Mouse (Mus musculus): ENCODE data around the gene Spg20. TPM values are rescaled to one million over a fixed set of nuclear protein-coding genes. Genes with fewer than 3 reads are reported as not detected.

Spg20 gene
- polyA plus RNA-seq, 1 experiment from 2014 or later: 53.3 TPM

GRCm38 (mm10) chr3:55147156-55147555, 35.2 kb downstream of the Spg20 start:
- H3K27me3 ChIP-seq (ENCODE audit: control insufficient read depth, insufficient read depth, low read length): no peaks in the 10 kb centered on the region
- H3K9me3 ChIP-seq (ENCODE audit: control insufficient read depth, low read length): no peaks in the 10 kb centered on the region
- ATAC-seq (replicated peaks; ENCODE audit: low FRiP score): no peak
- DNase-seq (ENCODE audit: low spot score): no peak
- H3K4me3 ChIP-seq (ENCODE audit: low read depth, low read length): no peak overlapping the region
- no peak overlapping the region for H3K9ac ChIP-seq (ENCODE audit: low read length)
- H3K36me3 ChIP-seq (ENCODE audit: control insufficient read depth, insufficient read depth, low read length): no peaks in the 10 kb centered on the region
- no peak overlapping the region for H3K27ac ChIP-seq (ENCODE audit: low read depth, low read length)
- 90% methylated on average over 2 of the region's 2 CpGs for WGBS
- no peak overlapping the region for H3K4me2 ChIP-seq (ENCODE audit: low read depth, low read length, severe bottlenecking)
- peaks cover 4% of the 10 kb centered on the region; the same call in 1 of the 2 replicates for H3K4me1 ChIP-seq (replicated peaks; ENCODE audit: control insufficient read depth, insufficient read depth, low read length)

DNA sequence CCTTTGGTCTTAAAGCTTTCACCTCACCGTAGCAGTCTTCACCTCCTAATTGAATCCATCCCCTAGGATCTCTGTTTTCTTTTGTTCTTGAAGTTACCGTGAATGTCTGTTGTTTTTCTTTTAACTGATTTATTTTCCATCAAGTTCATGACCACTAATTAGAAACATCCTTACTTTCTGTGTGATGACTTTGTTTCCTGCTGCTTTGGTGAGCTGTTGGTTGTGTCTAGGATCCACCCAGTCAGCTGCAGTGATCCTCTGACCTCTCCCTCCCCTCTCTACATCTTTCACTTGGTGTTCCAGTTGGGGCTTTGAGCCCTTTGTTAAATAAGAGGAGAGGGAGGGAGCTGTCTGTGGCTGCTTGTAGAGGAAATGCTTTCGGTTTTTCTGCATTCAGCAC, 36.2 kb downstream of the Spg20 start:
- H3K4me3 ChIP-seq (ENCODE audit: low read depth, low read length): no peak overlapping the region
- H3K27me3 ChIP-seq (ENCODE audit: control insufficient read depth, insufficient read depth, low read length): no peaks in the 10 kb centered on the region
- DNase-seq (ENCODE audit: low spot score): no peak
- H3K36me3 ChIP-seq (ENCODE audit: control insufficient read depth, insufficient read depth, low read length): no peaks in the 10 kb centered on the region
- H3K4me1 ChIP-seq (replicated peaks; ENCODE audit: control insufficient read depth, insufficient read depth, low read length): peaks cover 4% of the 10 kb centered on the region; the same call in 1 of the 2 replicates
- H3K27ac ChIP-seq (ENCODE audit: low read depth, low read length): no peak overlapping the region
- H3K9me3 ChIP-seq (ENCODE audit: control insufficient read depth, low read length): no peaks in the 10 kb centered on the region
- ATAC-seq (replicated peaks; ENCODE audit: low FRiP score): no peak
- H3K9ac ChIP-seq (ENCODE audit: low read length): no peak overlapping the region
- 33% methylated on average over 3 of the region's 3 CpGs for WGBS
- H3K4me2 ChIP-seq (ENCODE audit: low read depth, low read length, severe bottlenecking): no peak overlapping the region

DNA sequence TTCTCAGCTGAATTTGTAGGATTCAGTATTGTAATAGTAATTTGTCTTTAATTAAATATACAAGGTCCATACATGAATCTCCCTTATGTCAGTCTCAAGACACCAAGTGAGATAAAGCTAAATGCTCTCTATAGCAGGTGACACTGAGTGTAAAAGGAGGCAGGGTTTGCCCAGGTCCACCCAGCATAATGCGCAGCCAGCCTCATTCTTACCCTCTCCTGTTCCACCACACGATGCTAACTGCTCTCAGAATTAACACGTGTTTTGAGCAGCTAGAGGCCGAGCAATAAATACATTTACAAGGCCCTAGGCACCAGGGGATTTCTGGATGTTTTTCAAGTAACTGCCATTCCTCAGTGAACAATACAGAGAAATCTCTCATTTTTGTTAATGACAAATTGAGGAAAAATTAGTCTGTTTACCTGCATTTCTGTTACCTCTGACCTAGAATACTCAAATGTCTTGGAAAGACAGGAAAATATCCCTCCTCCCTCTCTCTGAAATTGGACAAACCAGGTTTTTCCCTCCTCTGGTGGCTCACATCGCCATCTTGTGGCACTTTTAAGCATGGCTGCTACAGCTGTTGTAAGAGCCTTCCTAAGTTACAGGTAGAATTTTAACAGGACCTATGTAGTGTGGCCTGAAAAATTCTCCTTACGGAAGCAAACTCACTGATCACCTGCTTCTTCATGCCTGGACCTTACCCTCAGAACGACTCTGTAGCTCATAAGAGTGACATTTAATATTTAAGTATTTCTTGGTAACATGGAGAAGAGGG, 39.9 kb downstream of the Spg20 start:
- Histone ChIP-seq H3K9me3 (ENCODE audit: control insufficient read depth, low read length) (no peaks in the 10 kb centered on the region), H3K9ac (ENCODE audit: low read length) (no peak overlapping the region), H3K36me3 (ENCODE audit: control insufficient read depth, insufficient read depth, low read length) (no peaks in the 10 kb centered on the region), H3K4me1 (replicated peaks; ENCODE audit: control insufficient read depth, insufficient read depth, low read length) (peaks cover 4% of the 10 kb centered on the region; the same call in 1 of the 2 replicates), H3K27me3 (ENCODE audit: control insufficient read depth, insufficient read depth, low read length) (no peaks in the 10 kb centered on the region), H3K27ac (ENCODE audit: low read depth, low read length) (no peak overlapping the region), H3K4me2 (ENCODE audit: low read depth, low read length, severe bottlenecking) (no peak overlapping the region), H3K4me3 (ENCODE audit: low read depth, low read length) (no peak overlapping the region)
- ATAC-seq (replicated peaks; ENCODE audit: low FRiP score) (no peak), DNase-seq (ENCODE audit: low spot score) (peak; percentile 66)
- WGBS: 48% methylated on average over 7 of the region's 7 CpGs

GRCm38 (mm10) chr3:55152673-55153334, 40.9 kb downstream of the Spg20 start:
- no peaks in the 10 kb centered on the region for H3K9me3 ChIP-seq (ENCODE audit: control insufficient read depth, low read length)
- H3K4me1 ChIP-seq (replicated peaks; ENCODE audit: control insufficient read depth, insufficient read depth, low read length): peaks cover 4% of the 10 kb centered on the region; the same call in 1 of the 2 replicates
- no peaks in the 10 kb centered on the region for H3K27me3 ChIP-seq (ENCODE audit: control insufficient read depth, insufficient read depth, low read length)
- ATAC-seq (replicated peaks; ENCODE audit: low FRiP score) (0 out of 2 replicates have a peak, but pooled peaks have one; percentile 46), DNase-seq (ENCODE audit: low spot score) (no peak)
- H3K9ac ChIP-seq (ENCODE audit: low read length): no peak overlapping the region
- H3K27ac ChIP-seq (ENCODE audit: low read depth, low read length): no peak overlapping the region
- no peak overlapping the region for H3K4me3 ChIP-seq (ENCODE audit: low read depth, low read length)
- H3K36me3 ChIP-seq (ENCODE audit: control insufficient read depth, insufficient read depth, low read length): no peaks in the 10 kb centered on the region
- no peak overlapping the region for H3K4me2 ChIP-seq (ENCODE audit: low read depth, low read length, severe bottlenecking)
- WGBS: 66% methylated on average over 6 of the region's 6 CpGs

DNA sequence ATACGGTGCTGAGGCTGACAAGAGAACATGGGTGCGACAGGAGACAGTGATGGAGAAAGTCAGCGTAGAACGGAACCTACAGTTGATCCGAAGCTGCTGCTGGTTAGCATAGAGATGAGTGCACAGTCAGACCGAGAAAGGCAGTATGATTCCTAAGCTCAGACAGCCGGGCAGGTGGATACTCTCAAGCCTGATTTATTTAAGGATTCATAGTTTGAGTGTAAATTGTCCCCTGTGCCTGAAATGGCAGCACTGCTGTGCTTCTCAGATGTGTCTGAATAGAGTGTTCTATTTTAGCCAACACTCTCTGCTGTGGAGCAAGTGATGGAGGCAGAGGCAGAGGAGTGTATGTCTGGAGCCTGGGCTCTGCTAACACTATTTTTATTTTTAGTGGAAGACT, 42.3 kb downstream of the Spg20 start:
- H3K4me3 ChIP-seq (ENCODE audit: low read depth, low read length): no peak overlapping the region
- WGBS: 93% methylated on average over 7 of the region's 7 CpGs
- no peaks in the 10 kb centered on the region for H3K27me3 ChIP-seq (ENCODE audit: control insufficient read depth, insufficient read depth, low read length)
- ATAC-seq (replicated peaks; ENCODE audit: low FRiP score) (no peak), DNase-seq (ENCODE audit: low spot score) (no peak)
- H3K9me3 ChIP-seq (ENCODE audit: control insufficient read depth, low read length): no peaks in the 10 kb centered on the region
- H3K4me2 ChIP-seq (ENCODE audit: low read depth, low read length, severe bottlenecking): no peak overlapping the region
- H3K4me1 ChIP-seq (replicated peaks; ENCODE audit: control insufficient read depth, insufficient read depth, low read length): no peaks in the 10 kb centered on the region
- H3K36me3 ChIP-seq (ENCODE audit: control insufficient read depth, insufficient read depth, low read length): no peaks in the 10 kb centered on the region
- no peak overlapping the region for H3K9ac ChIP-seq (ENCODE audit: low read length)
- no peak overlapping the region for H3K27ac ChIP-seq (ENCODE audit: low read depth, low read length)

GRCm38 (mm10) chr3:55157413-55157812, 45.5 kb downstream of the Spg20 start:
- ATAC-seq (replicated peaks; ENCODE audit: low FRiP score) (no peak; the same call in 1 of the 2 replicates), DNase-seq (ENCODE audit: low spot score) (no peak)
- no peak overlapping the region for H3K9ac ChIP-seq (ENCODE audit: low read length)
- 0 out of 2 replicates have a peak, but pooled peaks cover 2% of the 10 kb centered on the region for H3K4me1 ChIP-seq (replicated peaks; ENCODE audit: control insufficient read depth, insufficient read depth, low read length)
- WGBS: 69% methylated on average over 5 of the region's 5 CpGs
- H3K36me3 ChIP-seq (ENCODE audit: control insufficient read depth, insufficient read depth, low read length): no peaks in the 10 kb centered on the region
- no peaks in the 10 kb centered on the region for H3K9me3 ChIP-seq (ENCODE audit: control insufficient read depth, low read length)
- H3K4me2 ChIP-seq (ENCODE audit: low read depth, low read length, severe bottlenecking): no peak overlapping the region
- no peak overlapping the region for H3K27ac ChIP-seq (ENCODE audit: low read depth, low read length)
- no peak overlapping the region for H3K4me3 ChIP-seq (ENCODE audit: low read depth, low read length)
- H3K27me3 ChIP-seq (ENCODE audit: control insufficient read depth, insufficient read depth, low read length): no peaks in the 10 kb centered on the region

GRCm38 (mm10) chr3:55161144-55161543, 49.2 kb downstream of the Spg20 start:
- ATAC-seq (replicated peaks; ENCODE audit: low FRiP score): no peak
- Histone ChIP-seq H3K4me2 (ENCODE audit: low read depth, low read length, severe bottlenecking) (no peak overlapping the region), H3K27ac (ENCODE audit: low read depth, low read length) (no peak overlapping the region), H3K9ac (ENCODE audit: low read length) (no peak overlapping the region), H3K27me3 (ENCODE audit: control insufficient read depth, insufficient read depth, low read length) (no peaks in the 10 kb centered on the region), H3K36me3 (ENCODE audit: control insufficient read depth, insufficient read depth, low read length) (no peaks in the 10 kb centered on the region), H3K4me3 (ENCODE audit: low read depth, low read length) (no peak overlapping the region), H3K4me1 (replicated peaks; ENCODE audit: control insufficient read depth, insufficient read depth, low read length) (0 out of 2 replicates have a peak, but pooled peaks cover 4% of the 10 kb centered on the region), H3K9me3 (ENCODE audit: control insufficient read depth, low read length) (no peaks in the 10 kb centered on the region)
- WGBS: 60% methylated on average over 7 of the region's 7 CpGs
- DNase-seq (ENCODE audit: low spot score): no peak

DNA sequence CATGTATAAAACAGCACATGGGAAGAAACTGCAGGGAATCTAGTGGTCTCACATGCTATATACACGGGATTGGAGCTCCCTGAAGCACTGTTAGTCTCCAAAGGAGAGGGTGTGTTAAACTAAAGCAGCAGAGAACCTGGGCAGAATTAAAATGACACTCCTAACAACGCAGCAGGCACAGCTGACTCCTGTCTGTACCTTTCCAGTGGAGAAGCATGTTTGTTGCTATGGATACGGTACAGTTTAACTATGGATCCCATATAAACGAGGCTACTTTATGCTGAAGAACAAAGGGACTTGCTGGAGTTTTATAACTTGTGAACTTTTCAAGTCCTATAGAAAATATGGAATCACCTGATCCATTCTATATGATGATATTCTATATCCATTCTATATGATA, 51.6 kb downstream of the Spg20 start:
- DNase-seq (ENCODE audit: low spot score): no peak
- WGBS: 73% methylated on average over 4 of the region's 4 CpGs
- Histone ChIP-seq H3K4me3 (ENCODE audit: low read depth, low read length) (no peak overlapping the region), H3K27me3 (ENCODE audit: control insufficient read depth, insufficient read depth, low read length) (no peaks in the 10 kb centered on the region), H3K4me1 (replicated peaks; ENCODE audit: control insufficient read depth, insufficient read depth, low read length) (0 out of 2 replicates have a peak, but pooled peaks cover 4% of the 10 kb centered on the region), H3K36me3 (ENCODE audit: control insufficient read depth, insufficient read depth, low read length) (no peaks in the 10 kb centered on the region), H3K9me3 (ENCODE audit: control insufficient read depth, low read length) (no peaks in the 10 kb centered on the region), H3K4me2 (ENCODE audit: low read depth, low read length, severe bottlenecking) (no peak overlapping the region), H3K9ac (ENCODE audit: low read length) (no peak overlapping the region), H3K27ac (ENCODE audit: low read depth, low read length) (no peak overlapping the region)
- ATAC-seq (replicated peaks; ENCODE audit: low FRiP score): no peak

All from forebrain, embryonic 11.5 days (tissue).